Mouse (Mus musculus): ENCODE results near the gene Fmnl3. TPM values are rescaled to one million over a fixed set of nuclear protein-coding genes. Genes with fewer than 3 reads are reported as not detected.
A peak's percentile ranks its signal among the peaks of the same experiment; 100 is the strongest.

Fmnl3 gene
- polyA plus RNA-seq, 1 experiment, result 26.8 TPM

GRCm38 (mm10) chr15:99372761-99373160, 2.5 kb upstream of the Fmnl3 start:
- H3K27ac ChIP-seq (ENCODE audit: insufficient read depth, low read depth, low read length), result no peak overlapping the region
- WGBS, result 68% methylated on average over 9 of the region's 9 CpGs

GRCm38 (mm10) chr15:99371526-99372340, 1.5 kb upstream of the Fmnl3 start:
- Histone ChIP-seq H3K27me3 (replicated peaks; ENCODE audit: control insufficient read depth, insufficient read depth, low read length) (no peaks in the 10 kb centered on the region), H3K4me3 (ENCODE audit: insufficient read depth, low read depth, low read length) (no peak overlapping the region), H3K4me1 (ENCODE audit: control insufficient read depth, insufficient read depth, low read length) (peaks cover 7% of the 10 kb centered on the region), H3K36me3 (ENCODE audit: control insufficient read depth, insufficient read depth, low read length) (no peaks in the 10 kb centered on the region), H3K27ac (ENCODE audit: insufficient read depth, low read depth, low read length) (no peak overlapping the region)
- TF ChIP-seq POLR2A (IDR thresholded peaks at IDR 0.05; ENCODE audit: low read depth, low read length) (no peak), CTCF (conservative IDR thresholded peaks at IDR 0.05; ENCODE audit: insufficient read depth, insufficient read length, low read depth, low read length) (no peak)
- peak; percentile 78 for DNase-seq
- WGBS, result 68% methylated on average over 7 of the region's 7 CpGs

More at GRCm38 (mm10) chr15:99372761-99373160, 2.5 kb upstream of the Fmnl3 start:
- Histone ChIP-seq H3K4me3 (ENCODE audit: insufficient read depth, low read depth, low read length) (no peak overlapping the region), H3K4me1 (ENCODE audit: control insufficient read depth, insufficient read depth, low read length) (peaks cover 7% of the 10 kb centered on the region), H3K27me3 (replicated peaks; ENCODE audit: control insufficient read depth, insufficient read depth, low read length) (no peaks in the 10 kb centered on the region), H3K36me3 (ENCODE audit: control insufficient read depth, insufficient read depth, low read length) (no peaks in the 10 kb centered on the region)
- DNase-seq, result peak; percentile 20
- TF ChIP-seq POLR2A (IDR thresholded peaks at IDR 0.05; ENCODE audit: low read depth, low read length), result no peak

- H3K36me3 ChIP-seq (ENCODE audit: control insufficient read depth, insufficient read depth, low read length), result no peaks in the 10 kb centered on the region
- peak overlapping the region; percentile 78 for H3K27ac ChIP-seq (ENCODE audit: insufficient read depth, low read depth, low read length)
- H3K4me3 ChIP-seq (ENCODE audit: insufficient read depth, low read depth, low read length), result peak overlapping the region; percentile 79
- peaks cover 11% of the 10 kb centered on the region for H3K4me1 ChIP-seq (ENCODE audit: control insufficient read depth, insufficient read depth, low read length)
- peak; percentile 60 for DNase-seq
- 4% methylated on average over 39 of the region's 39 CpGs for WGBS
- TF ChIP-seq CTCF (conservative IDR thresholded peaks at IDR 0.05; ENCODE audit: insufficient read depth, insufficient read length, low read depth, low read length), result no peak
- no peaks in the 10 kb centered on the region for H3K27me3 ChIP-seq (replicated peaks; ENCODE audit: control insufficient read depth, insufficient read depth, low read length)
Measured at GRCm38 (mm10) chr15:99369391-99370171, 701 bp downstream of the Fmnl3 start.

GRCm38 (mm10) chr15:99368583-99369266, 1.6 kb downstream of the Fmnl3 start:
- H3K27ac ChIP-seq (ENCODE audit: insufficient read depth, low read depth, low read length), result peak overlapping the region; percentile 24
- TF ChIP-seq CTCF (conservative IDR thresholded peaks at IDR 0.05; ENCODE audit: insufficient read depth, insufficient read length, low read depth, low read length) (no peak), POLR2A (IDR thresholded peaks at IDR 0.05; ENCODE audit: low read depth, low read length) (no peak)
- peak overlapping the region; percentile 41 for H3K4me3 ChIP-seq (ENCODE audit: insufficient read depth, low read depth, low read length)

GRCm38 (mm10) chr15:99364921-99365320, 5.4 kb downstream of the Fmnl3 start:
- TF ChIP-seq POLR2A (IDR thresholded peaks at IDR 0.05; ENCODE audit: low read depth, low read length), result no peak
- no peak for TF ChIP-seq CTCF (conservative IDR thresholded peaks at IDR 0.05; ENCODE audit: insufficient read depth, insufficient read length, low read depth, low read length)
- no peaks in the 10 kb centered on the region for H3K36me3 ChIP-seq (ENCODE audit: control insufficient read depth, insufficient read depth, low read length)
- no peak for DNase-seq
- no peak overlapping the region for H3K4me3 ChIP-seq (ENCODE audit: insufficient read depth, low read depth, low read length)
- H3K27me3 ChIP-seq (replicated peaks; ENCODE audit: control insufficient read depth, insufficient read depth, low read length), result no peaks in the 10 kb centered on the region
- WGBS, result 24% methylated on average over 8 of the region's 8 CpGs
- H3K4me1 ChIP-seq (ENCODE audit: control insufficient read depth, insufficient read depth, low read length), result peaks cover 5% of the 10 kb centered on the region
- H3K27ac ChIP-seq (ENCODE audit: insufficient read depth, low read depth, low read length), result peak overlapping the region; percentile 66

More at GRCm38 (mm10) chr15:99368583-99369266, 1.6 kb downstream of the Fmnl3 start:
- WGBS, result 46% methylated on average over 4 of the region's 4 CpGs
- no peaks in the 10 kb centered on the region for H3K36me3 ChIP-seq (ENCODE audit: control insufficient read depth, insufficient read depth, low read length)
- H3K27me3 ChIP-seq (replicated peaks; ENCODE audit: control insufficient read depth, insufficient read depth, low read length), result no peaks in the 10 kb centered on the region
- no peak for DNase-seq
- H3K4me1 ChIP-seq (ENCODE audit: control insufficient read depth, insufficient read depth, low read length), result peaks cover 11% of the 10 kb centered on the region

GRCm38 (mm10) chr15:99364022-99364530, 6.2 kb downstream of the Fmnl3 start:
- Histone ChIP-seq H3K27ac (ENCODE audit: insufficient read depth, low read depth, low read length) (peak overlapping the region; percentile 66), H3K4me1 (ENCODE audit: control insufficient read depth, insufficient read depth, low read length) (peaks cover 8% of the 10 kb centered on the region), H3K27me3 (replicated peaks; ENCODE audit: control insufficient read depth, insufficient read depth, low read length) (no peaks in the 10 kb centered on the region), H3K36me3 (ENCODE audit: control insufficient read depth, insufficient read depth, low read length) (no peaks in the 10 kb centered on the region), H3K4me3 (ENCODE audit: insufficient read depth, low read depth, low read length) (no peak overlapping the region)
- no peak for DNase-seq
- TF ChIP-seq POLR2A (IDR thresholded peaks at IDR 0.05; ENCODE audit: low read depth, low read length) (no peak), CTCF (conservative IDR thresholded peaks at IDR 0.05; ENCODE audit: insufficient read depth, insufficient read length, low read depth, low read length) (no peak)
- WGBS, result 49% methylated on average over 7 of the region's 7 CpGs
